Mouse (Mus musculus) heart, postnatal 14 days (tissue): ENCODE measurements around the gene Cmss1. TPM values are rescaled to one million over a fixed set of nuclear protein-coding genes. Genes with fewer than 3 reads are reported as not detected.

Source experiments
- DNase-seq, 2 experiments: peaks; one replicate each; pipeline ENCODE4 v3.0.0; 2021 to 2022
- intact Hi-C: fragments of 180-260 bp; cut with DNase I; formaldehyde crosslinking; loops from one replicate; pipeline ENCODE4 v1.15.1; 2025
- total RNA-seq, 2 experiments: library from RNA; stranded (reverse); gene quantifications; 2 replicates each; pipeline ENCODE4 v1.2.3; 2021

Cmss1 gene
- total RNA-seq, 2 experiments from 2014 or later: 54.0 to 56.2 TPM

GRCm38 (mm10) chr16:57484043-57484795, 122.4 kb downstream of the Cmss1 start:
- intact Hi-C loops: no loop called here

DNA sequence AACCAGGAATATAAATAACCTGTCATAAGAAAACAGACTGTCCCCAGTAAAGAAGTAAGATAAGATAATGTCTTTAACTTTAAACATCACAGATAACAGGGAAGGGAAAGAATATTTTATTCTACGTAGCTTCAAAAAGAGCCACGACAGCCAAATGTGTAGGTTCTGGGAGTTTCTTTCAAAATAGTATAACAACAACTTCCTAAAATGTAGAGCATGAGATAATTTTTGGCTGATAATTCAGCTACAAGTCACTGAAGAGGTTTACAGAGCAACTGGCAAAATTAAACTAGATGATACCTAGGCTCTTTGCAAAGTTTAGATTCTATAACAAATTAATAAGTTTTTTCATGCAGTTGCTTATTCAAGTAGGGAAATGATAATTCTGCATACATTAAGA, 123.2 kb downstream of the Cmss1 start:
- intact Hi-C loops: no loop called here
- no peak for DNase-seq

More at GRCm38 (mm10) chr16:57484043-57484795, 122.4 kb downstream of the Cmss1 start:
- no peak for DNase-seq

- no peak for DNase-seq
- intact Hi-C loops: no loop called here
Measured at GRCm38 (mm10) chr16:57482911-57483310, 123.8 kb downstream of the Cmss1 start.

DNA sequence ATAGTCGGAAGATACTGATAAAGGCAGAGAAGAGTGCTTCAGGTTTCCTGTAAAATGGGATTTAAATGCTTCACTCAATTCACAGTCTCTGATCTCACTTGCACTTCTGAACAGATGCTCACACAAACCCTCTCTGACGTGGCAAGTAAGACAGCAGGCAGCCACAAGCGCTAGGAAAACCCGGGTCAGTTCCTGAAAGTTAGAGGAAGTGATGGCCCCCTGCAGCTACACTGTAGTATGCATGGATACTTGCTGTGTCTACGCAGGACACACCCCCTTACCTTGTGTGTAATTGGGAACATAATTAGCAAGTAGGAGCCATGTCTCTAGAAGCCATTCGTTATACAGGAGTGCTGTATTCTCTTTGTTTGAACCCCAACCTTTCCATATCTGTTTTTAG, 124.4 kb downstream of the Cmss1 start:
- no peak for DNase-seq
- intact Hi-C loops: no loop called here

GRCm38 (mm10) chr16:57479776-57480175, 126.9 kb downstream of the Cmss1 start:
- DNase-seq: no peak
- intact Hi-C loops: no loop called here

DNA sequence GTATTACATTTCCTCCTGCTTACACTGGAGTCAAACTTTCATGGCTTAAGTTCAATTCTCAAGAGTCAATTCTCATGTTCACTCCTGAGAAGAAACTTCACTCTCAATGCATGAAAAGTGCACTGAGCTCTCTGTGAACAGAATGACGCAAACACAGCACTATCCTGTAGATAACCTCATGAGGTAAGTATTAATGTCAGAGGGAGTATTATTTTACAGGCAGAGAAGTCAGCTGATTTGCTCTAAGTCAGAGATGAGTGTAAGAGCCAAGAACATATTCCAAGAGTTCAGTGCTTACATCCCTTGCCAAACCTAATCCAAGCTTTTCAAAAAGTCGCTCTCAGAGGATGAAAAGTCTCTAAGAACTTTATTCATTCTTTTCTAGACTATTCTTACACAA, 128.2 kb downstream of the Cmss1 start:
- DNase-seq: no peak
- intact Hi-C loops: no loop called here

GRCm38 (mm10) chr16:57473415-57474085, 133.1 kb downstream of the Cmss1 start:
- no peak for DNase-seq
- intact Hi-C loops: no loop called here

- intact Hi-C loops: no loop called here
- no peak for DNase-seq
Measured at GRCm38 (mm10) chr16:57471071-57471470, 135.6 kb downstream of the Cmss1 start.

DNA sequence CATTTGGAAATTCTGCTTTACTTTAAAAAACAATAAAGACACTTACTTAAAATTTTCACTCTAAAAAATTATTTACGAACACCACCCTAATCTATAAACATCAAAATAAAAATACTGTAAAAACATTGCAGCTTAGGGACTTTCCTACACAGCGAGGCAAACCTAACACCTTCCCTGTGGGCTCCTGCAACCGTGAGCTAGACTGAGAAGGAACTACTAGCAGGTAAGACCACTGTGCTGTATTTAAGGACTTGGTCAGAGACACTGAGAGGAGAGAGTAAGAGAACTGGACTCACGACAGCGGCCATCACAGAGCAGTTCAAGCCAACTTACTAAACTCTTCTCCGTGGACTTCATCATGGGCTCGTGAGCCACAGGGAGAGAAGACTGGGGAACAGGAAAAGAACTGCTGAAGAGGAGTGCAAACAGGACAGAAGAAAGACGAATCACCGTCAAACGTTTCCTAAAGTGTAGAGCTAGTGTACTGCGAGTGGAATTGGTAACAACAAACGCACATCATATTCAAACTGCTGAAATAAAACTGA, 136.3 kb downstream of the Cmss1 start:
- no peak for DNase-seq
- intact Hi-C loops: no loop called here

DNA sequence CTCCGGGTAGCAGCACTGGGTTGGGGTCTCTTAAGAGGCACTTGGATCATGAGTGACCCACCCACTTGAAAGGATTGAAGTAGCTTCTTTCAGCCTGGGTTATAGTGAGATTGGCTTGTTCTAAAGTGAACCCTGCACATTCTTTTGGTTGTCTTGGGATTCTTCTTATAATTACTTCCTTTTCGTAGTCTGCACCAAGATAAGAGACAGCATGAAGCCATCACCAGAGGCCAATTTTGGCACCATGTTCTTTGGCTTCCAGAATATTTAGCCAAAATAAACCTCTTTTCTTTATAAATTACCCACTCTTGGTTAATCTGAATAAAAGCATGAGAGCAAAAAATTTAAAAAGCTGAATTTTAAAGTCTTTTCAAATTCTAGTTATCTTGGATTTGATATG, 136.8 kb downstream of the Cmss1 start:
- no peak for DNase-seq
- intact Hi-C loops: no loop called here

- no peak for DNase-seq
- intact Hi-C loops: no loop called here
Measured at GRCm38 (mm10) chr16:57469301-57469700, 137.4 kb downstream of the Cmss1 start.

GRCm38 (mm10) chr16:57465386-57465913, 141.2 kb downstream of the Cmss1 start:
- intact Hi-C loops: no loop called here
- no peak for DNase-seq

- DNase-seq: no peak
- intact Hi-C loops: no loop called here
Measured at GRCm38 (mm10) chr16:57456003-57456402, 150.7 kb downstream of the Cmss1 start.

DNA sequence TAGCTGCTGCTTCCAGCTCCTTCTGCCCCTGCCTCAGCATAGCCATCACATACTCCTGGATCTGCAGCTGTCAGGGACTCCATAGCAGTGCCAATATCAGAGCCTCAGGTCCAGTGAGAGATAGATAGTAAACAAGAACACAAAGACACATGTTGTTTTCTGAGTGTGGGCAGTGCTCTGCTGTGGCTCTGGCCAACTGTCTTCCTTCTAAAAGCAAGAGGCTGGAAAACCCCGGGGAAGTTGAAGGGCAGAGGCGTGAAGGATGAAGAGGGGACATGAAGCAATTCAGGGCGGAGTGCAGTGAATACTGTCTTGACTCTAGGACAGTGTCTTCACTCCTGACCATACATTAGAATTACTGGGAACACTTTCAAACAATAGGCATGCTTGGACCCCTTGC, 151.1 kb downstream of the Cmss1 start:
- no peak for DNase-seq
- intact Hi-C loops: no loop called here

- intact Hi-C loops: no loop called here
- DNase-seq: no peak
Measured at GRCm38 (mm10) chr16:57454106-57454763, 152.4 kb downstream of the Cmss1 start.

DNA sequence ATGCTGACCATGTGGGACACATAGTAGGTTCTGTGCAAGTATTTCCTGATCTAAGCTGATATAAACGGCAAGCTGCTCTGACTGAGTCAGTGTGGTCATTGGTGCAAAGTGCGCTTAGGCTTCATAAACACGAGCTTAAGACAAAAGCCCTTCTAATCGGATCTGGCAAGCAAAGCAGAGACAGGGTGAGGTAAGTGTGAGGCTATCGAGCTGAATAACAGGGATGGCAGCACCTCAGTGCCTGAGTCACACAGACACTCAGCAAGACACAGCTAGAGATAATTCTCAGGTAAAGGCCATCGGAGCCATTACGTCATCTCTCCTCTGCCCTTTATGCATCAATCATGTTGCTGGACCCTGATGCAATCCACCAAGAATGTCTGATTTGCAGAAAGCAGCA, 153.7 kb downstream of the Cmss1 start:
- no peak for DNase-seq
- intact Hi-C loops: no loop called here

GRCm38 (mm10) chr16:57445096-57446094, 161.3 kb downstream of the Cmss1 start:
- intact Hi-C loops: no loop called here

DNA sequence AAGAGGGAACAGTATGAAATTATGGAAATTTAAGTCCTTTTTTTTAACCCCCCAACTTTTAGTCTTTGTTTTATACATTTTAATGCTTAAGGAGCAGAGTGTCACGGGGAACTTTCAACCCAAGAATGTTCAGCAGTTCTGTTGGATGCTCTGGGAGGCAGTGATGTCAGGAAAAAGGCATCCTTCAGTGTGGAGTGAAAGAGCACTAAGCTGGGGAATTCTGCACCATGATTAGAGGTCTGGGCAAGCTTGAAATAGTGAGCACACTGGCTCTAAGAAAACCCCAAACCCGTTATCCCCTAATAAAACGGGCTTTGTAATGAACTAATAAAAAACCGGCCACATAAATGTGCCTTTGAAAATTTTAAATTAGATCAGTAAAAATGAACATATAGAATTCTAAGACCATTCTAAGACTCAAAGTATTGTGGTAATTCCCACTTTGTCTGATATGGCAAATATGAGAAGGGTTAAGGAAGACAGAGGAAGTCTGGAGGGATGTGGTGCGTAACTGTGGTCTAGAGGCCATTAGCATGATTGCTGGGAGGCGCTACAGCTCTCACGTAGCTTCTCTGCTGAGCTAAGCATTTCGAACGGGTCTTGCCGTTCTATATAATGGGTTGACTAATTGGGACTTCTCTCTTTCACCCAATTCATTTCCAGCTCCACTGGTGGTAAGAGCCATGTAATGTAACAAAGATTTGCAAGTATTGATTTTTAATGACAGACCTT, 165.8 kb downstream of the Cmss1 start:
- no peak for DNase-seq
- intact Hi-C loops: no loop called here

More at GRCm38 (mm10) chr16:57445096-57446094, 161.3 kb downstream of the Cmss1 start:
- no peak for DNase-seq

- intact Hi-C loops: no loop called here
- no peak for DNase-seq
Measured at GRCm38 (mm10) chr16:57439206-57439605, 167.5 kb downstream of the Cmss1 start.
